Mouse (Mus musculus) WW6 (cell line): ENCODE results near the gene Olfr506.
"Not testable (repeated sequence)": the region's sequence is repeated elsewhere in the genome, so short reads cannot be mapped to it uniquely, and the experiment has no call there.

Source experiments
- DNase-seq: peaks from one replicate; pipeline ENCODE4 v3.0.0-alpha.2; 2013; ENCODE audit warnings: low read depth, low spot score

Gene Olfr506

GRCm38 (mm10) chr7:108610487-108610886, at the start of gene Olfr506:
TSS of gene Olfr506 (plus strand) at chr7:108610787.
- no peak for DNase-seq

GRCm38 (mm10) chr7:108565693-108566092, 44.9 kb upstream of the Olfr506 start, which contains the start of gene Olfr504:
TSS of gene Olfr504 (minus strand) at chr7:108565793.
- no peak for DNase-seq

- no peak for DNase-seq
Measured at GRCm38 (mm10) chr7:108589797-108590196, 20.8 kb upstream of the Olfr506 start.

- DNase-seq, result not testable (repeated sequence)
Measured at GRCm38 (mm10) chr7:108601916-108602315, 8.7 kb upstream of the Olfr506 start.

- DNase-seq, result no peak
Measured at GRCm38 (mm10) chr7:108614110-108614509, 3.5 kb downstream of the Olfr506 start.

GRCm38 (mm10) chr7:108616781-108617180, 6.2 kb downstream of the Olfr506 start:
- peak; percentile 18 for DNase-seq

GRCm38 (mm10) chr7:108621514-108621913, 10.9 kb downstream of the Olfr506 start, which contains the start of gene Olfr507:
TSS of gene Olfr507 (plus strand) at chr7:108621814.
- DNase-seq, result no peak

- no peak for DNase-seq
Measured at GRCm38 (mm10) chr7:108629694-108630093, 19.1 kb downstream of the Olfr506 start, which contains the start of gene Olfr508. TSS of gene Olfr508 (plus strand) at chr7:108629994.

GRCm38 (mm10) chr7:108651806-108652205, 41.2 kb downstream of the Olfr506 start, which contains the start of gene Olfr509:
TSS of gene Olfr509 (minus strand) at chr7:108651906.
- DNase-seq, result no peak

- DNase-seq, result no peak
Measured at GRCm38 (mm10) chr7:108662419-108662818, 51.8 kb downstream of the Olfr506 start.
